Mouse (Mus musculus) layer of hippocampus, adult 9-10 months (tissue): Measurements from ENCODE around the gene Slc43a1.

Experiments used
- DNase-seq: peaks from one replicate; pipeline ENCODE4 v3.0.0; 2022; ENCODE audit warnings: low spot score

The Slc43a1 gene

GRCm38 (mm10) chr2:84831666-84832391, 6.8 kb upstream of the Slc43a1 start:
- peak; percentile 85 for DNase-seq

GRCm38 (mm10) chr2:84837107-84837506, 1.5 kb upstream of the Slc43a1 start:
- no peak for DNase-seq

GRCm38 (mm10) chr2:84837817-84838592, 645 bp upstream of the Slc43a1 start:
- no peak for DNase-seq

GRCm38 (mm10) chr2:84838993-84839980, 637 bp downstream of the Slc43a1 start:
- no peak for DNase-seq

GRCm38 (mm10) chr2:84840016-84840747, 1.5 kb downstream of the Slc43a1 start:
- no peak for DNase-seq

GRCm38 (mm10) chr2:84840748-84841563, 2.3 kb downstream of the Slc43a1 start:
- no peak for DNase-seq

- DNase-seq, result no peak
These were observed 3.3 kb downstream of the Slc43a1 start for GRCm38 (mm10) chr2:84841905-84842304.

- DNase-seq, result no peak
These were observed 5.0 kb downstream of the Slc43a1 start for GRCm38 (mm10) chr2:84843654-84844053.

GRCm38 (mm10) chr2:84845226-84845625, 6.6 kb downstream of the Slc43a1 start:
- DNase-seq, result no peak

GRCm38 (mm10) chr2:84850407-84851129, 11.9 kb downstream of the Slc43a1 start:
- no peak for DNase-seq

GRCm38 (mm10) chr2:84851130-84852040, 12.7 kb downstream of the Slc43a1 start:
- no peak for DNase-seq

GRCm38 (mm10) chr2:84855732-84856131, 17.1 kb downstream of the Slc43a1 start:
- DNase-seq, result no peak

GRCm38 (mm10) chr2:84858551-84858950, 19.9 kb downstream of the Slc43a1 start:
- no peak for DNase-seq

GRCm38 (mm10) chr2:84859991-84860780, 21.5 kb downstream of the Slc43a1 start:
- no peak for DNase-seq

- DNase-seq, result no peak
These were observed 22.8 kb downstream of the Slc43a1 start for GRCm38 (mm10) chr2:84861430-84861829.

- no peak for DNase-seq
These were observed 23.6 kb downstream of the Slc43a1 start for GRCm38 (mm10) chr2:84862231-84862630.

GRCm38 (mm10) chr2:84865616-84866571, 27.2 kb downstream of the Slc43a1 start:
- no peak for DNase-seq
